Mouse (Mus musculus): ENCODE data around the gene Lgmn. TPM values are rescaled to one million over a fixed set of nuclear protein-coding genes. Genes with fewer than 3 reads are reported as not detected.
A peak's percentile ranks its signal among the peaks of the same experiment; 100 is the strongest.

The Lgmn gene
- polyA plus RNA-seq, 1 experiment from 2014 or later, result 108 TPM

GRCm38 (mm10) chr12:102395537-102395936 is 44.1 kb downstream of the Lgmn start:
- no peaks in the 10 kb centered on the region for H3K9me3 ChIP-seq (replicated peaks; ENCODE audit: control insufficient read depth, low read length)
- no peaks in the 10 kb centered on the region for H3K27me3 ChIP-seq (ENCODE audit: control insufficient read depth, insufficient read depth, low read length)
- H3K4me2 ChIP-seq, result no peak overlapping the region
- H3K4me1 ChIP-seq (ENCODE audit: control insufficient read depth, insufficient read depth, low read length), result peaks cover 14% of the 10 kb centered on the region
- no peak overlapping the region for H3K4me3 ChIP-seq (ENCODE audit: low read depth, low read length)
- WGBS (ENCODE audit: insufficient replicate concordance), result 78% methylated on average over 9 of the region's 9 CpGs
- no peak overlapping the region for H3K27ac ChIP-seq (ENCODE audit: low read depth, low read length)
- no peak for ATAC-seq (replicated peaks; ENCODE audit: insufficient number of reproducible peaks, low FRiP score, low TSS enrichment)
- peaks cover 9% of the 10 kb centered on the region for H3K36me3 ChIP-seq (ENCODE audit: control insufficient read depth, insufficient read depth, low read length)
- H3K9ac ChIP-seq (ENCODE audit: low read depth, low read length), result no peak overlapping the region

DNA sequence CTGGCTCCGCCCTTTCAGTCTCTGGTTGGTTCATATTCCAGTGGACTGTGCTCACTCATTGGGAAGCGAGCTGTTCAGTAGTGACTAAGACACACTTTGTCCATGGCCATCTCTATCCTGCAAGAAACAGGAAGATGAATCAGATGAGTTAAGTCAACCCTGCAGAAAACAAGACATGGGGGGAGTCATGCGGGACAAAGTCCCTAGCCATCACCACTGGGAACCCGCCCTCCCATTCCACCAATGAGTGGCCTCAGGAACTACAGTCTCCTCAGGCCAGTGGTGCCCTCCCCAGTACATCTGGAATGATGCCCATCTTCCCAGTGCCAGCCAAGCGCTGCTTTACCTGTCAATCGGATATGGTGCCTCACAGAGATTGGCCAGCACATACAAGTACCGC is 45.1 kb downstream of the Lgmn start:
- no peak overlapping the region for H3K4me2 ChIP-seq
- peaks cover 7% of the 10 kb centered on the region; the same call in 1 of the 2 replicates for H3K36me3 ChIP-seq (ENCODE audit: control insufficient read depth, insufficient read depth, low read length)
- H3K4me1 ChIP-seq (ENCODE audit: control insufficient read depth, insufficient read depth, low read length), result peaks cover 12% of the 10 kb centered on the region
- no peaks in the 10 kb centered on the region for H3K9me3 ChIP-seq (replicated peaks; ENCODE audit: control insufficient read depth, low read length)
- no peak for ATAC-seq (replicated peaks; ENCODE audit: insufficient number of reproducible peaks, low FRiP score, low TSS enrichment)
- H3K9ac ChIP-seq (ENCODE audit: low read depth, low read length), result no peak overlapping the region
- no peak overlapping the region for H3K4me3 ChIP-seq (ENCODE audit: low read depth, low read length)
- H3K27ac ChIP-seq (ENCODE audit: low read depth, low read length), result no peak overlapping the region
- no peaks in the 10 kb centered on the region for H3K27me3 ChIP-seq (ENCODE audit: control insufficient read depth, insufficient read depth, low read length)
- WGBS (ENCODE audit: insufficient replicate concordance), result 89% methylated on average over 7 of the region's 7 CpGs

GRCm38 (mm10) chr12:102391982-102392381 is 47.6 kb downstream of the Lgmn start:
- no peak overlapping the region for H3K9ac ChIP-seq (ENCODE audit: low read depth, low read length)
- H3K9me3 ChIP-seq (replicated peaks; ENCODE audit: control insufficient read depth, low read length), result no peaks in the 10 kb centered on the region
- no peak for ATAC-seq (replicated peaks; ENCODE audit: insufficient number of reproducible peaks, low FRiP score, low TSS enrichment)

DNA sequence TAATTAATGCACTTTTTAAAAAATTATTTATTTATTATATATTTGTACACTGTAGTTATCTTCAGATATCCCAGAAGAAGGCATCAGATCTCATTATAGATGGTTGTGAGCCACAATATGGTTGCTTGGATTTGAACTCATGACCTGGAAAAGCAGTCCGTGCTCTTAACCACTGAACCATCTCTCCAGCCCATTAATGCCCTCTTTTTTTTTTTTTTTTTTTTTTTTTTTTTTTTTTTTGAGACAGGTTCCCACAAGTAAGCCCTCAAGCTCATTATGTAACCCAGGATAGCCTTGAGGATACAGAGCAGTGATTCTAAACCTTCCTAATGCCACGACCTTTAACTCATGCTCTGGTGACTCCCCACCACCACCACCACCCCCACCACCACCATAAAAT is 48.5 kb downstream of the Lgmn start:
- Histone ChIP-seq H3K9me3 (replicated peaks; ENCODE audit: control insufficient read depth, low read length) (no peaks in the 10 kb centered on the region), H3K9ac (ENCODE audit: low read depth, low read length) (no peak overlapping the region), H3K4me3 (ENCODE audit: low read depth, low read length) (no peak overlapping the region), H3K4me1 (ENCODE audit: control insufficient read depth, insufficient read depth, low read length) (no peaks in the 10 kb centered on the region), H3K27me3 (ENCODE audit: control insufficient read depth, insufficient read depth, low read length) (no peaks in the 10 kb centered on the region), H3K36me3 (ENCODE audit: control insufficient read depth, insufficient read depth, low read length) (peaks cover 7% of the 10 kb centered on the region), H3K27ac (ENCODE audit: low read depth, low read length) (no peak overlapping the region), H3K4me2 (no peak overlapping the region)
- 88% methylated on average over 2 of the region's 2 CpGs for WGBS (ENCODE audit: insufficient replicate concordance)
- ATAC-seq (replicated peaks; ENCODE audit: insufficient number of reproducible peaks, low FRiP score, low TSS enrichment), result no peak

More at GRCm38 (mm10) chr12:102391982-102392381, 47.6 kb downstream of the Lgmn start:
- Histone ChIP-seq H3K4me3 (ENCODE audit: low read depth, low read length) (no peak overlapping the region), H3K4me1 (ENCODE audit: control insufficient read depth, insufficient read depth, low read length) (no peaks in the 10 kb centered on the region), H3K36me3 (ENCODE audit: control insufficient read depth, insufficient read depth, low read length) (peaks cover 7% of the 10 kb centered on the region), H3K4me2 (no peak overlapping the region), H3K27me3 (ENCODE audit: control insufficient read depth, insufficient read depth, low read length) (no peaks in the 10 kb centered on the region), H3K27ac (ENCODE audit: low read depth, low read length) (no peak overlapping the region)
- WGBS (ENCODE audit: insufficient replicate concordance), result 59% methylated on average over 4 of the region's 4 CpGs

DNA sequence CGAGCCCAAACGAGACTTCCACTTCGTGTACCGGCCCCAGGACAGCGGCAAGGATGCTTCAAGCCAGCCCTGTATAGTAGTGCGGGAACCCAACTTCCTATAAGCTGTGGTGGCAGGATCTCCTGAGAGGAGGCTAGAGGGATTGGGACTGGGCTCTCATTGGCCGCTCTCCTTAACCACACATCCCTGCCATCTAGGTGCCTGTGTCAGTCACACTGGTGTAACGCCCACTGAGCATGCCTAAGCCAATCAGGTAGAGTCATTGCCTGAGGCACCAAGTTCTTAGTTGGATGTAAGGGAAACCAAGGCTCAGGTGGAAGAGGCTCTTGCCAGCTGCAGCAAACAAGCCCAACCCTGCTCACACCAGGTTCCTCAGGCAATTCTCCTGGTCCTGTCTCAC is 49.6 kb downstream of the Lgmn start:
- no peak overlapping the region for H3K27ac ChIP-seq (ENCODE audit: low read depth, low read length)
- no peak overlapping the region for H3K9ac ChIP-seq (ENCODE audit: low read depth, low read length)
- no peaks in the 10 kb centered on the region for H3K27me3 ChIP-seq (ENCODE audit: control insufficient read depth, insufficient read depth, low read length)
- H3K4me3 ChIP-seq (ENCODE audit: low read depth, low read length), result no peak overlapping the region
- no peak overlapping the region; the same call in 1 of the 2 replicates for H3K4me2 ChIP-seq
- H3K36me3 ChIP-seq (ENCODE audit: control insufficient read depth, insufficient read depth, low read length), result peaks cover 7% of the 10 kb centered on the region
- H3K9me3 ChIP-seq (replicated peaks; ENCODE audit: control insufficient read depth, low read length), result no peaks in the 10 kb centered on the region
- no peaks in the 10 kb centered on the region for H3K4me1 ChIP-seq (ENCODE audit: control insufficient read depth, insufficient read depth, low read length)
- no peak for ATAC-seq (replicated peaks; ENCODE audit: insufficient number of reproducible peaks, low FRiP score, low TSS enrichment)
- WGBS (ENCODE audit: insufficient replicate concordance), result 33% methylated on average over 8 of the region's 8 CpGs

- no peak overlapping the region for H3K4me2 ChIP-seq
- no peak overlapping the region for H3K27ac ChIP-seq (ENCODE audit: low read depth, low read length)
- H3K4me1 ChIP-seq (ENCODE audit: control insufficient read depth, insufficient read depth, low read length), result no peaks in the 10 kb centered on the region
- no peak overlapping the region for H3K4me3 ChIP-seq (ENCODE audit: low read depth, low read length)
- H3K9ac ChIP-seq (ENCODE audit: low read depth, low read length), result no peak overlapping the region
- peaks cover 5% of the 10 kb centered on the region for H3K36me3 ChIP-seq (ENCODE audit: control insufficient read depth, insufficient read depth, low read length)
- no peak for ATAC-seq (replicated peaks; ENCODE audit: insufficient number of reproducible peaks, low FRiP score, low TSS enrichment)
- 52% methylated on average over 16 of the region's 16 CpGs for WGBS (ENCODE audit: insufficient replicate concordance)
- no peaks in the 10 kb centered on the region for H3K27me3 ChIP-seq (ENCODE audit: control insufficient read depth, insufficient read depth, low read length)
- H3K9me3 ChIP-seq (replicated peaks; ENCODE audit: control insufficient read depth, low read length), result no peaks in the 10 kb centered on the region
Measured at GRCm38 (mm10) chr12:102387219-102387917, 52.2 kb downstream of the Lgmn start.

GRCm38 (mm10) chr12:102384819-102385218 is 54.8 kb downstream of the Lgmn start:
- Histone ChIP-seq H3K36me3 (ENCODE audit: control insufficient read depth, insufficient read depth, low read length) (peaks cover 2% of the 10 kb centered on the region; the same call in 1 of the 2 replicates), H3K27me3 (ENCODE audit: control insufficient read depth, insufficient read depth, low read length) (no peaks in the 10 kb centered on the region), H3K9ac (ENCODE audit: low read depth, low read length) (no peak overlapping the region), H3K4me3 (ENCODE audit: low read depth, low read length) (no peak overlapping the region), H3K4me1 (ENCODE audit: control insufficient read depth, insufficient read depth, low read length) (no peaks in the 10 kb centered on the region), H3K4me2 (no peak overlapping the region), H3K27ac (ENCODE audit: low read depth, low read length) (no peak overlapping the region), H3K9me3 (replicated peaks; ENCODE audit: control insufficient read depth, low read length) (no peaks in the 10 kb centered on the region)
- no peak for ATAC-seq (replicated peaks; ENCODE audit: insufficient number of reproducible peaks, low FRiP score, low TSS enrichment)
- whole genome bisulfite sequencing (ENCODE audit: insufficient replicate concordance), result 23% methylated on average over 3 of the region's 3 CpGs

- H3K4me1 ChIP-seq (ENCODE audit: control insufficient read depth, insufficient read depth, low read length), result no peaks in the 10 kb centered on the region
- no peak for ATAC-seq (replicated peaks; ENCODE audit: insufficient number of reproducible peaks, low FRiP score, low TSS enrichment)
- no peak overlapping the region for H3K9ac ChIP-seq (ENCODE audit: low read depth, low read length)
- H3K4me3 ChIP-seq (ENCODE audit: low read depth, low read length), result no peak overlapping the region
- H3K36me3 ChIP-seq (ENCODE audit: control insufficient read depth, insufficient read depth, low read length), result peaks cover 7% of the 10 kb centered on the region; the same call in 1 of the 2 replicates
- no peaks in the 10 kb centered on the region for H3K27me3 ChIP-seq (ENCODE audit: control insufficient read depth, insufficient read depth, low read length)
- H3K27ac ChIP-seq (ENCODE audit: low read depth, low read length), result no peak overlapping the region
- H3K4me2 ChIP-seq, result no peak overlapping the region
- H3K9me3 ChIP-seq (replicated peaks; ENCODE audit: control insufficient read depth, low read length), result no peaks in the 10 kb centered on the region
- 81% methylated on average over 9 of the region's 9 CpGs for WGBS (ENCODE audit: insufficient replicate concordance)
Measured at GRCm38 (mm10) chr12:102383288-102383687, 56.3 kb downstream of the Lgmn start.

- H3K4me3 ChIP-seq (ENCODE audit: low read depth, low read length), result no peak overlapping the region
- H3K36me3 ChIP-seq (ENCODE audit: control insufficient read depth, insufficient read depth, low read length), result peaks cover 7% of the 10 kb centered on the region; the same call in 1 of the 2 replicates
- no peaks in the 10 kb centered on the region for H3K9me3 ChIP-seq (replicated peaks; ENCODE audit: control insufficient read depth, low read length)
Measured at GRCm38 (mm10) chr12:102382180-102382579, 57.4 kb downstream of the Lgmn start.

More at GRCm38 (mm10) chr12:102382180-102382579, 57.4 kb downstream of the Lgmn start:
- Histone ChIP-seq H3K4me1 (ENCODE audit: control insufficient read depth, insufficient read depth, low read length) (no peaks in the 10 kb centered on the region), H3K27ac (ENCODE audit: low read depth, low read length) (no peak overlapping the region), H3K4me2 (no peak overlapping the region), H3K9ac (ENCODE audit: low read depth, low read length) (no peak overlapping the region), H3K27me3 (ENCODE audit: control insufficient read depth, insufficient read depth, low read length) (no peaks in the 10 kb centered on the region)
- peak; percentile 6; the same call in 1 of the 2 replicates for ATAC-seq (replicated peaks; ENCODE audit: insufficient number of reproducible peaks, low FRiP score, low TSS enrichment)
- 83% methylated on average over 8 of the region's 8 CpGs for WGBS (ENCODE audit: insufficient replicate concordance)
